10 mouse cellular contexts compared by ENCODE assay signal in the genomic region with DNA sequence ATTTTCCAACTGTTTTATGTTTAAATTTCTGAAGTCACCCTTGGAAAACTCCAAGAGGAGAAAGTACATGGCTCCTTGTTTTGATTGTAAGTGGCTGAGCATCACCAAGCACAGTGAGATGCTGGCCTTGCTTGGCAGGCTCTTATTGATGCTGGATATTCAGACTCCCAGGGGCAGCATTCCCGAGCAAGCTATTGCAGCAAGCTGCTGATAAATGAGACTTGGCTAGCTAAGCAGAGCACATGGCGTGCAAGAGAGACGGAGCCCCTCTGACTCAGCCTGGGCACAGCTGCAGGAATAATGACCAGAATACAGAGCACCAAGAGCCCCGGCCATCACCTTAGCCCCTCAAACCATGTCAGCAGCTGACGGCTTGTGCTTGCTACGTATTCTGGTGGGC.
DNase-seq lines count a peak whose midpoint lies in the region; ATAC-seq lines count a peak whose summit lies in the region.
"Had no signal": no experiment of that assay in that cellular context is flagged by ENCODE, and none has a peak within 500 bp of the region (broad histone marks: within the 10 kb centered on the region; RNA-seq: fewer than 3 reads in every experiment).

No protein-coding gene starts in this region.

- no peaks in the 10 kb centered on the region for H3K27me3 ChIP-seq in embryonic facial prominence, embryonic 14.5 days (replicated peaks; ENCODE audit: control insufficient read depth, insufficient read depth, low read length)
- no peaks in the 10 kb centered on the region for H3K27me3 ChIP-seq in embryonic facial prominence, embryonic 10.5 days (replicated peaks; ENCODE audit: low read depth, poor library complexity, severe bottlenecking)
- H3K27me3 ChIP-seq in neural tube, embryonic 11.5 days (ENCODE audit: control insufficient read depth, insufficient read depth, low read length) = no peaks in the 10 kb centered on the region
- H3K27me3 ChIP-seq in hindbrain, embryonic 15.5 days = no peaks in the 10 kb centered on the region
- H3K27me3 ChIP-seq in neural tube, embryonic 15.5 days (replicated peaks) = no peaks in the 10 kb centered on the region
- H3K27me3 ChIP-seq: megakaryocyte, embryonic 14.5 days had no signal

- no peak overlapping the region for H3K4me2 ChIP-seq in embryonic facial prominence, embryonic 14.5 days (ENCODE audit: low read depth, low read length)
- H3K4me2 ChIP-seq in neural tube, embryonic 11.5 days (ENCODE audit: low read depth) = no peak overlapping the region
- no peak overlapping the region for H3K4me2 ChIP-seq in hindbrain, embryonic 15.5 days
- H3K4me2 ChIP-seq in neural tube, embryonic 15.5 days = no peak overlapping the region

- no peaks in the 10 kb centered on the region for H3K4me1 ChIP-seq in embryonic facial prominence, embryonic 14.5 days (ENCODE audit: control insufficient read depth, insufficient read depth, low read length)
- H3K4me1 ChIP-seq in embryonic facial prominence, embryonic 10.5 days = no peaks in the 10 kb centered on the region
- H3K4me1 ChIP-seq in neural tube, embryonic 11.5 days (ENCODE audit: control insufficient read depth, insufficient read depth, low read length) = no peaks in the 10 kb centered on the region
- peaks cover 11% of the 10 kb centered on the region for H3K4me1 ChIP-seq in hindbrain, embryonic 15.5 days (replicated peaks)
- H3K4me1 ChIP-seq in neural tube, embryonic 15.5 days = peaks cover 26% of the 10 kb centered on the region
- H3K4me1 ChIP-seq: megakaryocyte, embryonic 14.5 days had no signal

- H3K9ac ChIP-seq in embryonic facial prominence, embryonic 14.5 days (ENCODE audit: low read depth, low read length) = no peak overlapping the region
- H3K9ac ChIP-seq in neural tube, embryonic 11.5 days (ENCODE audit: low read length) = no peak overlapping the region
- no peak overlapping the region for H3K9ac ChIP-seq in hindbrain, embryonic 15.5 days
- no peak overlapping the region for H3K9ac ChIP-seq in neural tube, embryonic 15.5 days (replicated peaks)

- DNase-seq in embryonic facial prominence, embryonic 14.5 days (ENCODE audit: low spot score) = peak; percentile 51
- DNase-seq in embryonic facial prominence, embryonic 10.5 days (ENCODE audit: low spot score) = no peak
- peak; percentile 55 for DNase-seq in neural tube, embryonic 11.5 days (ENCODE audit: low spot score)
- no peak for DNase-seq in neural tube, embryonic 10.5 days (ENCODE audit: extremely low spot score, low spot score)
- no peak for DNase-seq in layer of hippocampus, postnatal 25 days (ENCODE audit: extremely low spot score in 1 of 2, low spot score in 1 of 2)
- no peak for DNase-seq in right cerebral cortex, postnatal 14 days
- DNase-seq: cerebellum, postnatal 36 days had no signal

- H3K36me3 ChIP-seq in embryonic facial prominence, embryonic 14.5 days (ENCODE audit: control insufficient read depth, insufficient read depth, low read length) = peaks cover 6% of the 10 kb centered on the region; the same call in 1 of the 2 replicates
- H3K36me3 ChIP-seq in embryonic facial prominence, embryonic 10.5 days (replicated peaks) = no peaks in the 10 kb centered on the region
- H3K36me3 ChIP-seq in neural tube, embryonic 11.5 days (ENCODE audit: control insufficient read depth, insufficient read depth, low read length) = no peaks in the 10 kb centered on the region
- no peaks in the 10 kb centered on the region for H3K36me3 ChIP-seq in hindbrain, embryonic 15.5 days
- no peaks in the 10 kb centered on the region for H3K36me3 ChIP-seq in neural tube, embryonic 15.5 days

- no peaks in the 10 kb centered on the region for H3K9me3 ChIP-seq in embryonic facial prominence, embryonic 14.5 days (ENCODE audit: control insufficient read depth, low read length)
- H3K9me3 ChIP-seq in embryonic facial prominence, embryonic 10.5 days = no peaks in the 10 kb centered on the region
- no peaks in the 10 kb centered on the region for H3K9me3 ChIP-seq in neural tube, embryonic 11.5 days (ENCODE audit: control insufficient read depth, low read length)
- H3K9me3 ChIP-seq in hindbrain, embryonic 15.5 days = no peaks in the 10 kb centered on the region
- no peaks in the 10 kb centered on the region for H3K9me3 ChIP-seq in neural tube, embryonic 15.5 days (replicated peaks)

- H3K27ac ChIP-seq in embryonic facial prominence, embryonic 14.5 days (replicated peaks; ENCODE audit: low read depth, low read length) = no peak overlapping the region
- H3K27ac ChIP-seq in embryonic facial prominence, embryonic 10.5 days (replicated peaks) = no peak overlapping the region
- no peak overlapping the region for H3K27ac ChIP-seq in neural tube, embryonic 11.5 days (ENCODE audit: low read depth, low read length)
- H3K27ac ChIP-seq in hindbrain, embryonic 15.5 days (replicated peaks) = 0 out of 2 replicates have a peak overlapping the region, but pooled peaks have one; percentile 5
- H3K27ac ChIP-seq in neural tube, embryonic 15.5 days (replicated peaks) = peak overlapping the region; percentile 62

- H3K4me3 ChIP-seq in embryonic facial prominence, embryonic 14.5 days (ENCODE audit: low read depth, low read length) = no peak overlapping the region
- no peak overlapping the region for H3K4me3 ChIP-seq in embryonic facial prominence, embryonic 10.5 days
- no peak overlapping the region for H3K4me3 ChIP-seq in neural tube, embryonic 11.5 days (ENCODE audit: low read depth, low read length)
- no peak overlapping the region for H3K4me3 ChIP-seq in hindbrain, embryonic 15.5 days
- no peak overlapping the region for H3K4me3 ChIP-seq in neural tube, embryonic 15.5 days (replicated peaks)

- ATAC-seq in embryonic facial prominence, embryonic 14.5 days (ENCODE audit: low read depth) = no peak
- ATAC-seq in neural tube, embryonic 11.5 days (ENCODE audit: insufficient read depth, low FRiP score, low TSS enrichment) = peak; percentile 35; the same call in 1 of the 2 replicates
- peak; percentile 86 for ATAC-seq in hindbrain, embryonic 15.5 days (ENCODE audit: low FRiP score, low read depth)
- ATAC-seq in neural tube, embryonic 15.5 days (ENCODE audit: low FRiP score) = peak; percentile 81

- WGBS in embryonic facial prominence, embryonic 14.5 days = 54% methylated on average over 6 of the region's 6 CpGs
- WGBS in embryonic facial prominence, embryonic 10.5 days = 77% methylated on average over 6 of the region's 6 CpGs
- WGBS in neural tube, embryonic 11.5 days = 52% methylated on average over 6 of the region's 6 CpGs
- 19% methylated on average over 6 of the region's 6 CpGs for WGBS in hindbrain, embryonic 15.5 days
- 12% methylated on average over 6 of the region's 6 CpGs for WGBS in neural tube, embryonic 15.5 days

Comparison
In these comparisons a context has a peak if more than half of its experiments do, and no peak if none do; other contexts are left out.
1. DNase-seq: peak in embryonic facial prominence, embryonic 14.5 days (single experiment) and neural tube, embryonic 11.5 days (single experiment); none in embryonic facial prominence, embryonic 10.5 days (single experiment), neural tube, embryonic 10.5 days (single experiment), layer of hippocampus, postnatal 25 days (0 of 2) and right cerebral cortex, postnatal 14 days (single experiment).
2. H3K27ac ChIP-seq: peak in hindbrain, embryonic 15.5 days (single experiment) and neural tube, embryonic 15.5 days (single experiment); none in embryonic facial prominence, embryonic 14.5 days (single experiment), embryonic facial prominence, embryonic 10.5 days (single experiment) and neural tube, embryonic 11.5 days (single experiment).